In the genomic region with DNA sequence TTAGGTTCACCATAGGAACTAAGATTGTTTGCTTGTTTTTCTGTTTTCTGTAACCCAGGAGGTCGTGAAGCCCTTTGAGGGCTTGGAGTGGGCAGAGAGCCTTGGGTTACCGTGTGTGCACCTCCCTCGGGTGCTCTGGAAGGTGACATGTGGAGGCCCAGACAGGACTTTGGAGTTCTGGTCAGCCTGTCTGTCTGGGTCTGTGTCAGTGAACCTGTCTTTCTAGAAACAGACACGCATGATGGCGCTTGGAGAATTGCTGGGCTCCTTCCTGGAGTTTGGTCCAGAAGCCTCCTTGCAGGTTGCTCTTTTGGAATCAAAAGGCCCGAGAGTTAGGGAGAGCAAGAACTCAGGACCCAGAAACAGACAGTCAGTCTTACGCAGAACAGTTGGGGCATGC, we compare ENCODE assay signal across 8 mouse cellular contexts. TPM values are rescaled to one million over a fixed set of nuclear protein-coding genes. Genes with fewer than 3 reads are reported as not detected.
A peak's percentile ranks its signal among the peaks of the same experiment; 100 is the strongest.
DNase-seq lines count a peak whose midpoint lies in the region; ATAC-seq and TF ChIP-seq lines count a peak whose summit lies in the region.

No protein-coding gene starts in this region.

- peaks cover 0 to 10% of the 10 kb centered on the region in 2 experiments; a peak in 1 of 4 replicates for H3K4me1 ChIP-seq in ES-E14 (ENCODE audit: control insufficient read depth in 2 of 2, insufficient read depth in 2 of 2, low read length in 2 of 2, poor library complexity in 1 of 2)
- H3K4me1 ChIP-seq in heart, embryonic 14.5 days (ENCODE audit: control insufficient read depth in 2 of 2, insufficient read depth in 2 of 2, low read length in 2 of 2) = peaks cover 18 to 33% of the 10 kb centered on the region in 2 experiments
- H3K4me1 ChIP-seq in limb, embryonic 10.5 days = peaks cover 45% of the 10 kb centered on the region
- H3K4me1 ChIP-seq in small intestine, adult 2 months (ENCODE audit: control insufficient read depth, insufficient read depth, insufficient read length, low read length) = peaks cover 22% of the 10 kb centered on the region

- TF ChIP-seq POLR2A in small intestine, adult 2 months (IDR thresholded peaks at IDR 0.05; ENCODE audit: low read depth, low read length) = no peak

- peak overlapping the region; percentile 80 for H3K9ac ChIP-seq in ES-E14 (ENCODE audit: insufficient read depth, low read depth, low read length, poor library complexity, severe bottlenecking)
- peak overlapping the region; percentile 70 for H3K9ac ChIP-seq in heart, embryonic 14.5 days (ENCODE audit: low read length)

- H3K27ac ChIP-seq in ES-E14 (ENCODE audit: insufficient read depth, low read depth, low read length, poor library complexity, severe bottlenecking) = peak overlapping the region; percentile 99
- peak overlapping the region; percentile 80 to 86 for H3K27ac ChIP-seq in heart, embryonic 14.5 days (replicated peaks in 1 of 2; ENCODE audit: control insufficient read depth in 1 of 2, insufficient read depth in 1 of 2, low read depth in 2 of 2, low read length in 2 of 2)
- peak overlapping the region; percentile 94 for H3K27ac ChIP-seq in limb, embryonic 10.5 days
- peak overlapping the region; percentile 98 for H3K27ac ChIP-seq in small intestine, adult 2 months (ENCODE audit: insufficient read depth, low read depth, low read length)

- peak; percentile 43 for DNase-seq in cerebellum, adult 11-12 months
- DNase-seq in cerebellum, postnatal 36 days = no peak
- DNase-seq in ES-E14 (ENCODE audit: low read depth, low spot score) = no peak
- DNase-seq in limb, embryonic 10.5 days (ENCODE audit: low spot score) = no peak
- no peak for DNase-seq in urinary bladder, adult 2 months (ENCODE audit: low spot score)
- no peak for DNase-seq in left cerebral cortex, adult 9 months (ENCODE audit: low spot score in 2 of 2)

- no peaks in the 10 kb centered on the region for H3K9me3 ChIP-seq in ES-E14 (ENCODE audit: control insufficient read depth, insufficient read depth, low read depth, low read length)
- no peaks in the 10 kb centered on the region for H3K9me3 ChIP-seq in heart, embryonic 14.5 days (ENCODE audit: control insufficient read depth, low read length)
- H3K9me3 ChIP-seq in limb, embryonic 10.5 days (replicated peaks) = no peaks in the 10 kb centered on the region

- in situ Hi-C loops in ES-E14 (cut with MboI; ENCODE audit: low sequenced_read_pairs in 2 of 2, unreplicated experiment in 2 of 2) = no loop called here

- ATAC-seq in heart, embryonic 14.5 days (ENCODE audit: insufficient number of reproducible peaks, insufficient read depth, low FRiP score, low read depth) = no peak

- H3K36me3 ChIP-seq in ES-E14 (ENCODE audit: control insufficient read depth, insufficient read depth, low read length, poor library complexity, severe bottlenecking) = peaks cover 51% of the 10 kb centered on the region
- H3K36me3 ChIP-seq in heart, embryonic 14.5 days (ENCODE audit: control insufficient read depth, insufficient read depth, low read length) = peaks cover 63% of the 10 kb centered on the region
- peaks cover 75% of the 10 kb centered on the region for H3K36me3 ChIP-seq in limb, embryonic 10.5 days
- H3K36me3 ChIP-seq in small intestine, adult 2 months (ENCODE audit: control insufficient read depth, insufficient read depth, low read length) = peaks cover 33% of the 10 kb centered on the region

- TF ChIP-seq CTCF in small intestine, adult 2 months (IDR thresholded peaks at IDR 0.05; ENCODE audit: extremely low read depth, insufficient read length, insufficient replicate concordance, low read depth, low read length) = no peak

- peak overlapping the region; percentile 74 for H3K4me2 ChIP-seq in heart, embryonic 14.5 days (ENCODE audit: low read length)

- H3K27me3 ChIP-seq in heart, embryonic 14.5 days (ENCODE audit: control insufficient read depth, insufficient read depth, low read length) = no peaks in the 10 kb centered on the region
- H3K27me3 ChIP-seq in limb, embryonic 10.5 days (ENCODE audit: low read depth, poor library complexity, severe bottlenecking) = no peaks in the 10 kb centered on the region
- no peaks in the 10 kb centered on the region for H3K27me3 ChIP-seq in small intestine, adult 2 months (ENCODE audit: control insufficient read depth, insufficient read depth, low read length)

- peak overlapping the region; percentile 58 to 71 for H3K4me3 ChIP-seq in ES-E14 (ENCODE audit: insufficient read depth in 1 of 2, low read depth in 1 of 2, low read length in 2 of 2, poor library complexity in 1 of 2, severe bottlenecking in 1 of 2)
- peak overlapping the region in 1 of 2 experiments; percentile 85; a peak in 3 of 4 replicates for H3K4me3 ChIP-seq in heart, embryonic 14.5 days (ENCODE audit: control insufficient read depth in 1 of 2, insufficient read depth in 1 of 2, low read depth in 1 of 2, low read length in 2 of 2)
- H3K4me3 ChIP-seq in limb, embryonic 10.5 days = peak overlapping the region; percentile 80
- H3K4me3 ChIP-seq in small intestine, adult 2 months (ENCODE audit: low read depth, low read length) = peak overlapping the region; percentile 42

- WGBS in heart, embryonic 14.5 days = 70% methylated on average over 7 of the region's 7 CpGs
- WGBS in limb, embryonic 10.5 days = 79% methylated on average over 7 of the region's 7 CpGs
- WGBS in small intestine, adult 2 months = 32% methylated on average over 7 of the region's 7 CpGs

TF ChIP-seq in ES-E14, 5 proteins besides CTCF, POLR2A, EP300 and RAD21:
- TF ChIP-seq MAFK (IDR thresholded peaks at IDR 0.05; ENCODE audit: insufficient read depth, low read depth, low read length) (no peak), ZC3H11A (IDR thresholded peaks at IDR 0.05; ENCODE audit: borderline replicate concordance, low read depth, low read length) (no peak), CHD2 (IDR thresholded peaks at IDR 0.05; ENCODE audit: low read depth, low read length) (no peak), HCFC1 (IDR thresholded peaks at IDR 0.05; ENCODE audit: borderline replicate concordance, insufficient read depth, low read length) (no peak), ZNF384 (IDR thresholded peaks at IDR 0.05; ENCODE audit: low read depth, low read length) (no peak)
TF ChIP-seq in ES-E14: peak in this region for 0.

RNA-seq across cellular contexts. Expression of a gene that starts 0.7 kb away (rescaled TPM):
- 398 and 408 TPM in 2 replicates for total RNA-seq in ES-E14 (2012; rRNA removed)
- 3,513 and 3,606 TPM in 2 replicates for polyA plus RNA-seq in heart, embryonic 14.5 days (2014; fragmentation: Nextera tagmentation; extraction: Ambion mirVana)
- polyA plus RNA-seq in limb, embryonic 10.5 days (2016; fragmentation: Nextera tagmentation; extraction: Ambion mirVana) = 5,063 and 5,416 TPM in 2 replicates
- polyA plus RNA-seq in small intestine, adult 2 months (2012; rRNA removed) = 1,857 and 2,336 TPM in 2 replicates
- polyA plus RNA-seq in urinary bladder, adult 2 months (2012; rRNA removed) = 1,966 and 2,293 TPM in 2 replicates

RNA-seq across cellular contexts. Expression of a gene that starts 6.3 kb away (rescaled TPM):
- 388 and 591 TPM in 2 replicates for total RNA-seq in ES-E14 (2012; rRNA removed)
- 89.9 and 102 TPM in 2 replicates for polyA plus RNA-seq in heart, embryonic 14.5 days (2014; fragmentation: Nextera tagmentation; extraction: Ambion mirVana)
- polyA plus RNA-seq in limb, embryonic 10.5 days (2016; fragmentation: Nextera tagmentation; extraction: Ambion mirVana) = 248 and 297 TPM in 2 replicates
- 57.1 and 105 TPM in 2 replicates for polyA plus RNA-seq in small intestine, adult 2 months (2012; rRNA removed)
- polyA plus RNA-seq in urinary bladder, adult 2 months (2012; rRNA removed) = 78.4 and 113 TPM in 2 replicates

RNA-seq across cellular contexts. Expression of a gene that starts 21.3 kb away (rescaled TPM):
- total RNA-seq in ES-E14 (2012; rRNA removed) = 2.6 TPM in 2 replicates
- 0.42 and 0.71 TPM in 2 replicates for polyA plus RNA-seq in heart, embryonic 14.5 days (2014; fragmentation: Nextera tagmentation; extraction: Ambion mirVana)
- polyA plus RNA-seq in limb, embryonic 10.5 days (2016; fragmentation: Nextera tagmentation; extraction: Ambion mirVana) = 1.8 and 2.2 TPM in 2 replicates
- 0.09 TPM in 1 of 2 replicates, not detected in the other for polyA plus RNA-seq in small intestine, adult 2 months (2012; rRNA removed)
- 0.43 and 0.56 TPM in 2 replicates for polyA plus RNA-seq in urinary bladder, adult 2 months (2012; rRNA removed)

RNA-seq across cellular contexts. Expression of a gene that starts 22.5 kb away (rescaled TPM):
- total RNA-seq in ES-E14 (2012; rRNA removed) = 228 and 281 TPM in 2 replicates
- 66.4 and 68.1 TPM in 2 replicates for polyA plus RNA-seq in heart, embryonic 14.5 days (2014; fragmentation: Nextera tagmentation; extraction: Ambion mirVana)
- 228 and 283 TPM in 2 replicates for polyA plus RNA-seq in limb, embryonic 10.5 days (2016; fragmentation: Nextera tagmentation; extraction: Ambion mirVana)
- 22.3 and 54.3 TPM in 2 replicates for polyA plus RNA-seq in small intestine, adult 2 months (2012; rRNA removed)
- 35.8 and 41.4 TPM in 2 replicates for polyA plus RNA-seq in urinary bladder, adult 2 months (2012; rRNA removed)

RNA-seq across cellular contexts. Expression of a gene that starts 25.7 kb away (rescaled TPM):
- total RNA-seq in ES-E14 (2012; rRNA removed) = 26.1 and 26.8 TPM in 2 replicates
- 99.1 and 105 TPM in 2 replicates for polyA plus RNA-seq in heart, embryonic 14.5 days (2014; fragmentation: Nextera tagmentation; extraction: Ambion mirVana)
- 42.6 and 44.9 TPM in 2 replicates for polyA plus RNA-seq in limb, embryonic 10.5 days (2016; fragmentation: Nextera tagmentation; extraction: Ambion mirVana)
- polyA plus RNA-seq in small intestine, adult 2 months (2012; rRNA removed) = 9.5 and 9.6 TPM in 2 replicates
- polyA plus RNA-seq in urinary bladder, adult 2 months (2012; rRNA removed) = 39.3 TPM in 2 replicates
